Mouse (Mus musculus): ENCODE results near the gene Cyb561d2.

DNA sequence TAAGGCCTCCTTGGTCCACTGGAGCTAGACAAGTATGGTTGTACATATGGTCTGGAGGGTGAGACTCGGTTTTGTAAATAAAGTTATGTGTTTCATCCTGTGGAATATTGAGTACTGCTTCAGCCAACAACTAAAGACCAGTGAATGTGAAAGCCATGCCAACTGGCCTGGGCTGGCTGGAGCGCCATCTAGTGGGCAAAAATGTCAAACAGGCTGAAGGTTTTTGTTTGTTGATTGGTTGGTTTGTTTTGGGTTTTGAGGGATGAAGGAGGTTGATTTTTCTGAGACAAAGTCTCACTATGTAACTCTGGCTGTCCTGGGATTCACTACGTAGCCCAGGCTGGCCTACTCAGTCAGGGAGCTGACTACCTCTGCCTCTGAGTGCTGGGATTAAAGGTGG is 3.6 kb upstream of the Cyb561d2 start:
- TF ChIP-seq EP300 (IDR thresholded peaks at IDR 0.05; ENCODE audit: insufficient read depth, low read depth, low read length) (no peak), CTCF (IDR thresholded peaks at IDR 0.05) (peak; percentile 100), POLR2A (IDR thresholded peaks at IDR 0.05; ENCODE audit: insufficient read depth, low read depth, low read length) (no peak)
